Mouse (Mus musculus): ENCODE data around the gene Klf7. TPM values are rescaled to one million over a fixed set of nuclear protein-coding genes. Genes with fewer than 3 reads are reported as not detected.

Klf7 gene
- total RNA-seq, 2 experiments from 2014 or later, result 15.9 to 21.8 TPM

- no peak for DNase-seq
Observed at GRCm38 (mm10) chr1:64066320-64067254, 55.5 kb downstream of the Klf7 start.

DNA sequence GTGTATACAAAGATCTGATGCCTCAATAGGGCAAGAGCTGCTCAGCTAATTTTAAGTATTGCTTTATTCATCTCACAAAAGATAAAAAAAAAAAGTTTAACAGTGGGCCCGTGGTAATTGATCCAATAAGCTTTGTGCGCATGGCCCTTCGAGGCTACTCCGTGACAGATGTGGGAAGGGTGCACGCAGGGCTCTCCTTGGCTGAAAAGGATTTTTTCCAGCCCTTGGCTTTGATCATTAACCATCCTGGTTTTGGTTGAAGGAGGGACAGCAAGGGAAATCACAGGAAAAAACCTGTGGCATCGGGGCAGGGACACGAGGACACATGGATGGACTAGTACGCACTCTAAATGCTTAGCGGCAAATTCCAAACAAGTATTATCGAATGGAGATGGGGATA is 60.6 kb downstream of the Klf7 start:
- no peak for DNase-seq

DNA sequence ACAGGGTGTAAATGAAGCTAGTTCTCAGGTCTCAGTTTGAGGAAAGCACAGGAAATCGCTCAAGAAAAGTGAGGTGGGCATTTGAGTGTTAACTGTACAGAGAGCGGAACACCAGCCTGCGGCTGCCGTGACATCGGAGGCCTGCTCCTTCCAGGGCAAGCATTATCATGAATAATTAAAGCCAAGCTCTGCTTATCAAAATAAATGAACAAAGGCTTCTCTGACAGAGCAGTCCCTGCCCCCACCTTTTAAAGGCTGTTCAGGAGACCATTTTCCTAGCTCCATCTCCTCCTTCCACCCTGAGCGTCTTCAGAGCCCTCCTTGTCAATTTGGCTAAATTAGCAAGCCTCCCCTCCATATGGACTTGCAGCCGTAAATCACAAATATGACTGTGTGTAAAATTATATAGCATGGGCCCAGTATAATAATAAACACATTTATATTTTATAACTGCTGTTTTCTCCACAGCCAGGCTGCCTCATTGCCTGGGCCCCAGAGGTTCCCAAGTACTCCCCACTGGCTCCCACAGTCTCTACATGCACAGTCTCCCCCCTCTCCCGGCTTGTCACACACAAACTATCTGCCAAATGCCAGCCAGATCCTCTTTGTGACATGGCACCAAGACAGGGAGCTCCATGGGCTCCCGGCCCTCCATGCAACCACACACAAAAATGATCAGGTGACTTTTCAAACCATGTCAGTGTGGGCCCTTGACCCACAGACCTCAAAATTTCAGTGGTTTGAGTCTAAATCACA is 61.2 kb downstream of the Klf7 start:
- no peak for DNase-seq

- no peak for DNase-seq
Observed at GRCm38 (mm10) chr1:64060116-64060515, 62.0 kb downstream of the Klf7 start.

- DNase-seq, result no peak
Observed at GRCm38 (mm10) chr1:64056541-64056940, 65.5 kb downstream of the Klf7 start.

DNA sequence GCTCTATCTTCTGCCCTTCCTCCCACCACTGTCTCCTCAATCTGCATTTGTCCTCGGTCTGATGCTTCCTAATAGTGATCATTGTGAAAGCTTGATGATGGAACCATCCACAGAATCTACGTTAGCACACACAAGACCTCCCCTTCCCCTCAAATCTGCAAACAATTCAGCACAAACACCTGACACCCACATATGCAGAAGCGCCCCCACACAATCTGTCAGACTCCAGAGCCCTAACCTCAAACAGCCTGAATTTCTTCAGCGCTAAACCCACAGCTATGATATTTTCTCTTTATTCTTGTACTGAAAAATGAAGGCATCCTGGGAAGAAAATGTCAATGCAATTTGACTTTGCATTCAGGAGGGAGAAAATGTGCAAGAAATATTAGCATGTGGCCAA is 66.1 kb downstream of the Klf7 start:
- no peak for DNase-seq

DNA sequence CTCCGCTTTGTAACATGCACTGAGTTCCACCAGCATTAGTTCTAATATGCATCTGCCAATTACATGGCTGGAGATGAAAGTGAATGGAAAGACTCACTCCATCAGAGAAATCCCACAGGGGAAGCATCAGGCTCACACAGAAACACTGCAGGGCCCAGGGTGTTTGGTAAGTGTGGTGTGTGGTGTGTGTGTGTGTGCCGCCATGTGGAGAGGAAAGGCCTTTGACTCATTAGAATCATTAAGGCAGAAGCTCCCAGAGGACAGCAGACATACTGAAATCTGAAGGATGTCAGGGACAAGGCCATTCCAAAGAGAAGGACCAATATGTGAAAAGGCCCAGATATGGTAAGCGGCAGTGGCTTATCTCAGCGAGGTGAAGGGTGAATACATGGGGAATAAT is 66.9 kb downstream of the Klf7 start:
- DNase-seq, result no peak

DNA sequence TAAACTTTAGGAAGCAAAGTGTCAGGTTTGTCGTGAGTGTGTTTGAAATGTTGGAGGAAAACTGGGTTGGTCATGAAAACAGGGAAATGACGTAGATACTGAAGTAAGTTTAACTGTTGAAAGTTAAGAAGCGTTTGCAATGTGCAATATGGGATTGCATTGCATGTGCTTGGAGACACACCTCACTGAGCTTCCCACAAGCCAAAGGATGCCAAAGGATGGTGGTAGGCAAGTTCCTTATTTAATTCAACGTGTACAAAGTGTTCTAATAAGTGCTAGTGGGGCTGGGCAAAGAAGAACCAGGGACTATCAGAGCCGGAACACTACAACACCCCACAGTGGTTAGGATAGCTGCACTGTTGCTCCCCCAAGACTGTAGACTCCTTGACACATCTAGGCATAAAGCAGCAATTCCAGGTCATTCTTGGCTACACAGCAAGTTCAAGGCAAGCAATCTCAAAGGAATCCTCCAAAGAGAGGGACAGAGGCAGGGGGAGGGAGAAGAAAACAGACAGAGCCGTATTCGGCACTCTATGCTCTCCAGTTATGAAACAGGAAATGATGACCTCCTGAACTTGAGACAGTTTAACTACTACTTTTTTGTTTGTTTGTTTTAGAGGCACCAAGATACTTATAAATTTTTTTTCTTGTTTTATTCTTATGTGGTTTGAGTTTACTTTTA is 69.9 kb downstream of the Klf7 start:
- DNase-seq, result no peak

- no peak for DNase-seq
Observed at GRCm38 (mm10) chr1:64048567-64048966, 73.5 kb downstream of the Klf7 start.

DNA sequence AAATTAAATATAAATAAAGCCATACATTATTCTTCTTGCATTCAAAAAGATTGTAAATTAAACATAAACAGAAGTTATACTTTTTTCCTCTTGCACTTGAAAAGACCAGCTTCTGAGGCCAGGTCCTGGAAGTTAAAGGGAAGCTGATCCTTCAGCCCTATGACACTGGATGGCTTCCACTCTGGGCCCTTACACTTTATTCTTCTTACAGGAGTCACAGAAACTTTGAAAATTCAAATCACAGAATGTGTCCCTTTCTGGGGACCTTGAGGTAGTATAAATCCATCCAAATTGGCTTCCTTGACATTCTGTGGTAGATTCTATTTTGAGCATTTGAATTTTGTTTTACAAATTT is 75.3 kb downstream of the Klf7 start:
- no peak for DNase-seq

DNA sequence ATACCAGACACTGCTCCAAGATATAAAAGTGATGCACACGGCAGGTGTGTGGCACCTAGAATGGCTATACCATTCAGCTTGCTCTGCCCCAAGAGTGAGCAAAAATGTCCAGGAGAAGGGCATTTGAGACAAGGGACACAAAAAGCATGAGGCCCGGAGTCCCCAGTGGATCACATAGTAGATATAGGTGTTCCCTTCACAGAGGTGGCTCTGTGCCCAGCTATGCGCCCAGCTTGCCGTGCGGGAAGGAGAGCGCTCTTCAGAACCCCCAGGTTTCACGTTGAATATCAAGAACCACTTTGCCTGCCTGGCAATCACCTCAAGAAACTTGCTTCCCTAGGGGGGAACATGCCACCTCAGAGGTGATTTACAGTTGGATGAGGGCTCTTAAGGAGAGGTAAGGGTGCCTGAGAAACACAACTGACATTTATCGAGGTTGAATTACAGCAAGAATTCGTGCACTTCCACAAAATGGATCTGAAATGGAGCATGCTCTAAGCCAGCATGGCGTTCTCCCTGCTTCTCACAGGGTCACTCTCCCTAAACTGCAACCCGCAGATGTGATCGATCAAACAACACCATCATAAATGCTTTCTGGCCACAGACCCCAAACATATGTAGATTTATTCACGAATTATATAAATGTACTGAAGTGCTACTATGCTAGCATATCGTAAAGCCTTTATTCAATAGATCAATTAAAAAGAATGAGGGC is 75.8 kb downstream of the Klf7 start:
- DNase-seq, result no peak

GRCm38 (mm10) chr1:64044577-64044976 is 77.5 kb downstream of the Klf7 start:
- DNase-seq, result no peak

GRCm38 (mm10) chr1:64040831-64041383 is 81.2 kb downstream of the Klf7 start:
- DNase-seq, result peak; percentile 24

- DNase-seq, result no peak
Observed at GRCm38 (mm10) chr1:64040061-64040686, 81.9 kb downstream of the Klf7 start.

- DNase-seq, result no peak
Observed at GRCm38 (mm10) chr1:64038343-64038742, 83.7 kb downstream of the Klf7 start.

DNA sequence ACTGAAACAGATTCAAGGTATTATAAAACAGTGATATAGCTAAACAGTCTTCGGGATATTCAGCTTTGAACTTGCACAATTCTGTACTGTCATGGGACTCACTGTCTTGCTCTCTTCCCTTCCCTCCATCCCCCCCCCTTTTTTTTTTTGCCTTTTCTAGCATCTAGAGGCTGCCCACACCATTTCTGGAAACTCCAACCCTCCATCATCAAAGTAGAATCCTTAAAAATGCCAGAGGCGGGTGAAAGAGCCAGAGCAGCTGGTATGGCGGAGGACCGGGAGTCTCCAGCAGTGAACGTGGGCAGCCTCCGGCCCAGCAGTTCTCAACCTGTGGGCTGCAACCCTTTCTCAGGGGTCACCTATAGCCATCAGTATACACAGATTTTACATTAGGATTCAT is 84.3 kb downstream of the Klf7 start:
- no peak for DNase-seq

DNA sequence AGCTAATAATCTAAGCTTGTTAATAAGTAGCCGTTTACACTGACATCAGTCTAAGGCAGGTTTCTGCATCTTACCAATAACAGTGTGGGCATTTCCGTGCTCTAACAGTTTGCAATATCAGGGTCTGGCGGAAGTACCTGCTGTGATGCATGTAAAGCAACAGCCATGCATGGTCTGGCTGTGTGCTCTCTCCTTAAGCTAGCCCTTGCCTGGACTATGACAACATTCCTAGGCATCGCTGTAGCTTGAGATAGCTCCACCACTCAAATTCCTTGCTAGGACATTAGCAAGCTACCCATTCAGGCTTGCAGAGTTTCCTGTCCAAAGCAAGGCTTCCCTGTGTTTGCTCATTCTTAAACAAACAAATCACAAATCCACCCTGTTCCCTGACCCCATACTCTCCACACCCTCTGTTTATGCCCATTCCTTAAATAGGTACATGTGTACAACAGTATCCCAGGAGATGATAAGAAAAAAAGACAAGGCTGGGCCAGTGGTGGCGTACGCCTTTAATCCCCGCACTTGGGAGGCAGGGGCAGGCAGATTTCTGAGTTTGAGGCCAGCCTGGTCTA is 85.1 kb downstream of the Klf7 start:
- DNase-seq, result no peak

- no peak for DNase-seq
Observed at GRCm38 (mm10) chr1:64035804-64036203, 86.3 kb downstream of the Klf7 start.

GRCm38 (mm10) chr1:64035087-64035791 is 86.8 kb downstream of the Klf7 start:
- peak; percentile 24 for DNase-seq

GRCm38 (mm10) chr1:64032502-64033231 is 89.4 kb downstream of the Klf7 start:
- DNase-seq, result no peak

All from adrenal gland, postnatal 10 days (tissue).